Mouse (Mus musculus) gastrocnemius, postnatal 4 days (tissue): Measurements from ENCODE around the gene Sik2. TPM values are rescaled to one million over a fixed set of nuclear protein-coding genes. Genes with fewer than 3 reads are reported as not detected.

Experiments used
- DNase-seq, 2 experiments: peaks; one replicate each; pipeline ENCODE4 v3.0.0; 2021 to 2022; ENCODE audit warnings: low spot score in 2 of 2, mixed read lengths in 2 of 2
- total RNA-seq, 2 experiments: library from RNA; stranded (reverse); gene quantifications; 2 replicates each; pipeline ENCODE4 v1.2.3; 2021

The Sik2 gene
- total RNA-seq, 2 experiments from 2014 or later, result 24.8 to 25.5 TPM

GRCm38 (mm10) chr9:50874031-50874430 is 134.8 kb downstream of the Sik2 start:
- DNase-seq, result no peak

GRCm38 (mm10) chr9:50873210-50873609 is 135.7 kb downstream of the Sik2 start:
- no peak for DNase-seq

- DNase-seq, result no peak
These were observed 140.7 kb downstream of the Sik2 start for GRCm38 (mm10) chr9:50868182-50868581.

GRCm38 (mm10) chr9:50867015-50867414 is 141.9 kb downstream of the Sik2 start:
- DNase-seq, result no peak

- DNase-seq, result no peak
These were observed 143.1 kb downstream of the Sik2 start for GRCm38 (mm10) chr9:50865803-50866202.

- no peak for DNase-seq
These were observed 144.0 kb downstream of the Sik2 start for GRCm38 (mm10) chr9:50864877-50865276.

- DNase-seq, result no peak
These were observed 145.0 kb downstream of the Sik2 start for GRCm38 (mm10) chr9:50863824-50864223.

GRCm38 (mm10) chr9:50861119-50861839 is 147.6 kb downstream of the Sik2 start:
- DNase-seq, result no peak

GRCm38 (mm10) chr9:50858681-50859080 is 150.2 kb downstream of the Sik2 start:
- no peak for DNase-seq

- DNase-seq, result peak in 1 of 2 experiments; percentile 32
These were observed 151.7 kb downstream of the Sik2 start for GRCm38 (mm10) chr9:50857082-50857641.

GRCm38 (mm10) chr9:50856341-50857081 is 152.4 kb downstream of the Sik2 start:
- DNase-seq, result peak; percentile 85 to 90

GRCm38 (mm10) chr9:50855780-50856179 is 153.1 kb downstream of the Sik2 start:
- DNase-seq, result no peak

GRCm38 (mm10) chr9:50855133-50855766 is 153.6 kb downstream of the Sik2 start:
- no peak for DNase-seq

- no peak for DNase-seq
These were observed 154.5 kb downstream of the Sik2 start for GRCm38 (mm10) chr9:50854376-50854775.

GRCm38 (mm10) chr9:50852634-50853349 is 156.1 kb downstream of the Sik2 start:
- no peak for DNase-seq

GRCm38 (mm10) chr9:50850713-50851112 is 158.2 kb downstream of the Sik2 start:
- no peak for DNase-seq

- DNase-seq, result no peak
These were observed 158.6 kb downstream of the Sik2 start for GRCm38 (mm10) chr9:50850271-50850670.

GRCm38 (mm10) chr9:50849755-50850154 is 159.1 kb downstream of the Sik2 start:
- DNase-seq, result no peak

- peak; percentile 79 to 89 for DNase-seq
These were observed 159.6 kb downstream of the Sik2 start for GRCm38 (mm10) chr9:50849249-50849648.

- no peak for DNase-seq
These were observed 160.1 kb downstream of the Sik2 start for GRCm38 (mm10) chr9:50848821-50849220.
